Mouse (Mus musculus): ENCODE data around the gene Fam25c.

DNA sequence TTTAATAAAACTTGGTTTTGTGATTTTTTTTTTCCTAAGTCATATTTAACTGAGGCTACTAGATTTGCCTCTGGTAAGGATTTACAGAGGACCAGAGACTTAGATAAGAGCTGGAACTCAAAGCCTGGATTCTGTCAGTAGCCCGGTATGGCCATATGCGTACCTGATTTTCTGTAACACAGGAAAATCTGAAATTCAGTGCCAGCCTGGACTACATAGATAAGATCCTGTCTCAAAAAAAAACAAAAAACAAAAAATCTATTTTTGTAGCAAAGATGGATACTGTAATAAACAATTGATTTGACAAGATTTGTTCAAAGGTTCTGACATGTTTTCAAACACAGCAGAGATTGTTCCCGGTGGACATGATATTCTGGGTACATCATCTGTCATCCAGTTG, 41.6 kb downstream of the Fam25c start:
- TF ChIP-seq POLR2A (IDR thresholded peaks at IDR 0.05; ENCODE audit: control insufficient read depth, low read depth, low read length) (no peak), CTCF (IDR thresholded peaks at IDR 0.05; ENCODE audit: control insufficient read depth, insufficient read depth, insufficient replicate concordance, low read depth, low read length) (no peak)

All from testis, adult 2 months (tissue).